Mouse (Mus musculus) liver, adult 2 months (tissue): ENCODE measurements around the gene Pdia4. TPM values are rescaled to one million over a fixed set of nuclear protein-coding genes. Genes with fewer than 3 reads are reported as not detected.

ENCODE experiments used
- DNase-seq: peaks from one replicate; pipeline ENCODE4 v3.0.0-alpha.2; 2011; ENCODE audit warnings: low read depth, low spot score; ENCODE audit errors: extremely low read depth
- H3K27ac ChIP-seq: fragments of 200-500 bp; replicated peaks from 2 replicates; pipeline ENCODE4 v1.5.1; 2012; ENCODE audit warnings: low read depth, mild to moderate bottlenecking, control low read depth, inconsistent platforms, low read length; ENCODE audit not compliant: insufficient read depth
- H3K27me3 ChIP-seq: fragments of 200-500 bp; 2 replicates; pipeline ENCODE4 v1.6.1; 2012; ENCODE audit warnings: mild to moderate bottlenecking, moderate library complexity, low read length, inconsistent platforms; ENCODE audit not compliant: control insufficient read depth, insufficient read depth
- H3K36me3 ChIP-seq: fragments of 200-500 bp; 2 replicates; pipeline ENCODE4 v1.6.1; 2012; ENCODE audit warnings: low read length, inconsistent platforms; ENCODE audit not compliant: control insufficient read depth, insufficient read depth
- H3K4me1 ChIP-seq: fragments of 200-500 bp; 2 replicates; pipeline ENCODE4 v1.6.1; 2011; ENCODE audit warnings: low read length; ENCODE audit not compliant: control insufficient read depth, insufficient read depth
- H3K4me3 ChIP-seq: fragments of 200-500 bp; 2 replicates; pipeline ENCODE4 v1.5.1; 2011; ENCODE audit warnings: low read depth, mild to moderate bottlenecking, control low read depth, low read length, moderate library complexity; ENCODE audit not compliant: insufficient read depth
- H3K79me2 ChIP-seq: fragments of 200-500 bp; 2 replicates; pipeline ENCODE4 v1.6.1; 2012; ENCODE audit warnings: inconsistent platforms, mild to moderate bottlenecking, low read length, moderate library complexity; ENCODE audit not compliant: control insufficient read depth, insufficient read depth
- H3K9ac ChIP-seq: fragments of 200-500 bp; 2 replicates; pipeline ENCODE4 v1.6.1; 2012; ENCODE audit warnings: low read depth, mild to moderate bottlenecking, control low read depth, inconsistent platforms, low read length
- CTCF ChIP-seq: fragments of 200-500 bp; IDR thresholded peaks from 2 replicates; pipeline ENCODE4 v1.5.1; 2011; ENCODE audit warnings: low read depth, low read length, control low read depth
- POLR2A ChIP-seq: fragments of 200-500 bp; IDR thresholded peaks from 2 replicates; pipeline ENCODE4 v1.6.1; 2011; ENCODE audit warnings: low read length, control low read depth; ENCODE audit not compliant: insufficient read depth; ENCODE audit errors: extremely low read depth
- WGBS: fragments of 180-500 bp; shearing (Covaris S2); methylation state at CpG from one replicate; pipeline ENCODE4 v1.1.7; 2018; 5-methylcytosine and 5-hydroxymethylcytosine counted together
- polyA plus RNA-seq: library from polyadenylated mRNA; depleted of rRNA; stranded (reverse); fragments of >200 nt; gene quantifications from 2 replicates; pipeline ENCODE4 v1.2.3, GENCODE M21; 2012
- total RNA-seq: library from RNA; depleted of rRNA; stranded (reverse); fragments of >200 nt; gene quantifications from 2 replicates; pipeline ENCODE4 v1.2.3, GENCODE M21; 2014

Gene Pdia4
- total and polyA plus RNA-seq, 2 experiments: 69.4 to 244 TPM

- peak; percentile 62 for DNase-seq
- 69% methylated on average over 10 of the region's 10 CpGs for WGBS
- H3K27me3 ChIP-seq: no peaks in the 10 kb centered on the region
Measured at GRCm38 (mm10) chr6:47794106-47794830, 19.0 kb downstream of the Pdia4 start.

GRCm38 (mm10) chr6:47793284-47793683, 19.9 kb downstream of the Pdia4 start:
- no peak overlapping the region for H3K9ac ChIP-seq
- H3K79me2 ChIP-seq: no peaks in the 10 kb centered on the region
- no peak for TF ChIP-seq CTCF
- TF ChIP-seq POLR2A: no peak
- H3K27me3 ChIP-seq: no peaks in the 10 kb centered on the region
- 0 out of 2 replicates have a peak overlapping the region, but pooled peaks have one; percentile 29 for H3K27ac ChIP-seq
- 26% methylated on average over 5 of the region's 5 CpGs for WGBS
- H3K4me1 ChIP-seq: peaks cover 2% of the 10 kb centered on the region; the same call in 1 of the 2 replicates
- peaks cover 32% of the 10 kb centered on the region for H3K36me3 ChIP-seq
- DNase-seq: no peak
- H3K4me3 ChIP-seq: no peak overlapping the region

More at GRCm38 (mm10) chr6:47794106-47794830, 19.0 kb downstream of the Pdia4 start:
- H3K36me3 ChIP-seq: peaks cover 42% of the 10 kb centered on the region
- H3K4me1 ChIP-seq: no peaks in the 10 kb centered on the region
- no peak overlapping the region for H3K9ac ChIP-seq
- H3K79me2 ChIP-seq: no peaks in the 10 kb centered on the region
- H3K4me3 ChIP-seq: no peak overlapping the region
- TF ChIP-seq CTCF (peak; percentile 71), POLR2A (no peak)
- no peak overlapping the region for H3K27ac ChIP-seq

GRCm38 (mm10) chr6:47792533-47792932, 20.7 kb downstream of the Pdia4 start:
- Histone ChIP-seq H3K36me3 (peaks cover 25% of the 10 kb centered on the region), H3K79me2 (no peaks in the 10 kb centered on the region), H3K27ac (no peak overlapping the region), H3K4me1 (peaks cover 2% of the 10 kb centered on the region; the same call in 1 of the 2 replicates), H3K27me3 (no peaks in the 10 kb centered on the region), H3K4me3 (no peak overlapping the region), H3K9ac (no peak overlapping the region)
- peak; percentile 69 for DNase-seq
- TF ChIP-seq POLR2A (no peak), CTCF (no peak)
- 31% methylated on average over 2 of the region's 2 CpGs for whole genome bisulfite sequencing

GRCm38 (mm10) chr6:47790745-47791144, 22.5 kb downstream of the Pdia4 start:
- Histone ChIP-seq H3K4me3 (no peak overlapping the region), H3K27ac (no peak overlapping the region), H3K36me3 (peaks cover 9% of the 10 kb centered on the region; the same call in 1 of the 2 replicates), H3K4me1 (peaks cover 2% of the 10 kb centered on the region; the same call in 1 of the 2 replicates), H3K27me3 (no peaks in the 10 kb centered on the region), H3K79me2 (no peaks in the 10 kb centered on the region), H3K9ac (no peak overlapping the region)
- 42% methylated on average over 2 of the region's 2 CpGs for WGBS
- TF ChIP-seq CTCF: no peak
- TF ChIP-seq POLR2A: no peak
- peak; percentile 50 for DNase-seq

- peak; percentile 37 for DNase-seq
- Histone ChIP-seq H3K36me3 (no peaks in the 10 kb centered on the region), H3K4me3 (peak overlapping the region; percentile 50), H3K4me1 (peaks cover 2% of the 10 kb centered on the region; the same call in 1 of the 2 replicates), H3K27ac (peak overlapping the region; percentile 96), H3K27me3 (no peaks in the 10 kb centered on the region), H3K9ac (peak overlapping the region; percentile 84), H3K79me2 (no peaks in the 10 kb centered on the region)
- no peak for TF ChIP-seq CTCF
- TF ChIP-seq POLR2A: no peak
- WGBS: 6% methylated on average over 3 of the region's 3 CpGs
Measured at GRCm38 (mm10) chr6:47788821-47789220, 24.4 kb downstream of the Pdia4 start.
